Mouse (Mus musculus): ENCODE measurements around the gene Mpv17.

The Mpv17 gene

DNA sequence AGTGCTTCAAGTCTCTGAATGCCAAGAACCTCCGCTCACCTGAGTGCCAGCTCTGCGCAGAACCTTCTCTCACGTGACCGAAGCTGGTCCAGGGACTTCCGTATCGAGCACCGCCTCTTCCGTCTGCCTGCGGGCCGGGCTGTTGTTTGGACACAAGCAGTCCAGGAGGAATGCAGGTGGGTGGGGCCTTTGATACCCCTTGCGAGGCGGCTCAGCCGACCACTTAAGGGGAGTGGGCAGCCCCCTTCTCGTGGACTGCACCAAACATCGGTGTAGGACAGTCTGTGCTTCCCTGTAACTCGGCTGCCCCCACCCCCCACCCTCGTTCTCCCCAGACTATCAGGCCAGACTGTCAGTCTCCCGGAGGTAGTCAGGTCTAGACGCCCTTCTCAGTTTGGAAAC is at the start of gene Mpv17:
Gene Mpv17 (minus strand): TSS at position 100 of the 402 bp plus-strand sequence.
- peak; percentile 96 for DNase-seq (ENCODE audit: low read depth, low spot score)

DNA sequence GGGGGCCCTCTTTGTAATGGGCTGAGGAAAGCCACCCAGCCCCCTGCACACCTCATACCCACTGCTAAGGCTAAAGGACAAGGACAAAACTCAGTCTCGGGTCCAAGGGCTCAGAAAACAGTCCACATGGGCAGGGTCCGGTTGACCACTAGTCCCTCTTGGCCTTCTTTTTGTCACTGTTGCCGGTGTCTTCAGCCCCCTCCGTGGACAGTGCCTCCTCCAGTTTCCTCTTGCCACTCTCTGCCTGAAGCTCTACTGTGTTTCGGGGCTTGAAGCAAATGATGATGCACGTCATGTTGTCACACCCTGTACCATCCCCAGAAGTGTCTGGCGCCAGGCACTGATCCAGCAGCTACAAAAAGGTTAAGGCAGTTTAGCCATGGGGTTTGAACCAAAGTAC is 48.9 kb upstream of the Mpv17 start:
- no peak for DNase-seq (ENCODE audit: low read depth, low spot score)

DNA sequence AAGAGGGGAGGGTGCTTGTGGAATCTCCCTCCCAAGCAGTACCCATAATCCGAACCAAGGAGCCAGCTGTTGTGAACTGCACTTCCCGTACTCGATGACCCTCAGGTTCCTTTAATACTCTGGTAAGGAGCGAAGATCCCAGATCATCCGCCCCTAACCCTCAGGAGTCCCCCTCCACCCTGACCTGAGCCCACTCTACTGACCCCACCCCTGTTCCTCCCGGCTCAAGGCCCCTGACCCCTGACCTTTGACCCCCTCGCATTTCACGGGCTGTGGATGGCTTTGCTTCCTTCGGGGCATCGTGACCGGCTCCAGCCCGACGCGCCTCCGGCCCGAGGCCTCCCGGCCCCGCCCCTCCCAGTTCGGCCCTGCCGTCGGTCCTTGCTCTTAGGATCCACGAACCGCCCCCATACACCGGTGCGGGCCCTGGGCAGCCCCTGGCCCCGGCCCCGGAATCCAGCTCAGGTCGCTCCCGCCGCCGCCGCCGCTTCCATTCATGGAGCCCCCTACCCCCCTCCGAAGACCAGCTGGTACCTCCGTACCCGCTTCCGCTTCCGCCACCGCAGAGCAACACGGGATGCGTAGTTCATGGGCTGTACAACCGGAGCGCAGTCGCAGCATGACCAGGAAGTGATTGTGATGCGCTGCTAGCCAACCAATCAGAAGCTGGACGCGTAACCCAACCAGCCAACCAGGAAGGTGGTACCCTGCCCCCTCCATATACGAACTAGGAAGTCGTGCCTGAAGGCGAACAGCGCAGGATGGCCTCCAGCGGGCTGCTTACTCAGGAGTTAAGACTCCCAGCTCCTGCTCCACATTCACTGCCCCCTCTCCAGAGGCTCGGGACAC is 47.9 kb upstream of the Mpv17 start, which contains the start of gene Zfp513:
Gene Zfp513 (minus strand): TSS at position 562 of the 849 bp plus-strand sequence.
- peak; percentile 100 for DNase-seq (ENCODE audit: low read depth, low spot score)

DNA sequence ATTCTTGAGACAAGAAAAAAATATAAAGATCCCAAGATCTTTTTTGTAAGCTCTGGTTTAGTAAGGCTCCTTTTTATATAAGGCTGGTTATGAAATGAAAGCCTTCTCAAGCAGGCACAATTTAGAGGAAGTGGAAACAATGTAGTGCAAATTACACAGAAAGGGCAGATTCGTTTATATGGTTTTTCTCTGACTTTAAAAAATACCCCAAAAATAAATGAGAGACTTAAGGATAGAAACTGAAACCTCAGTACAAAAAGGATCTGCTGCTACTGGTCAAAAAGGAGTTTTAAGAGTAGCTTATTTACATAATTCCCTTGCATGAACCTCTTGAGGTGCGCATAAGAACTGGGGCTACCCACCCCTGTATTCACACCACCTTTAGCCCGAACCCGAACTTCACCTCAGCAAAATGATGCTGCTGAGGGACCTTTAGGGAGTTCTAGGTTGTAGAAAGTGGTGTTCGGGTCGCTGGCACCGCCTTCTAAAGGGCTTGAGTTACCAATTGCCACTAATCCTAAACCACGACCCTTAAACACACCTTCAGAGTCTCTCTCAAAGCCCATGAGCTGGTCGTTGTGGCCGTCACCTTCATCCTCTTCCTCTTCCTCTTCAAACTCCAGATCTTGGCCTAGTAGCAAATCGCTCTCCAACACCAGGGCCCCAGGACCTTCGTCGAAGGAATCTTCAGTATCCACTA is 47.1 kb upstream of the Mpv17 start:
- no peak for DNase-seq (ENCODE audit: low read depth, low spot score)

DNA sequence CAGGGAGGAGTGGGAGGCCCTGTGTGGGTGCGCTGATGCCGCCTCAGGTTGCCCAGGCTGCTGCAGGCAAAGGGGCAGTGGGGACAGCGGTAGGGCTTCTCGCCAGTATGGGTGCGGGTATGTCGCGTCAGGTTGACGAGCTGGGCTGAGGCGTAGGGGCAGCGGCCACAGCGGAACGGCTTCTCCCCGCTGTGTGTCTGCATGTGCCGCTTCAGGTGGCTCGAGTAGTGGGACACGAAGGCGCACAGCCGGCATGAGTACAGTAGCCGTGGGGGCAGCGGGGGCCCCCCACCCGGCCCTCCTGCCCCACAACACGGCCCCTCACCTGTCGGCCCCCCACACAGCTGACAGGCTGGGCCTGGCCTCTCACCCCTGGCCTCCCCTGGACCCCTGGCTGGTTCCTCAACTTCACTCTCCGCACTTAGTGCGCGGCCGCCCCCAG is 46.3 kb upstream of the Mpv17 start:
- DNase-seq (ENCODE audit: low read depth, low spot score) = no peak

DNA sequence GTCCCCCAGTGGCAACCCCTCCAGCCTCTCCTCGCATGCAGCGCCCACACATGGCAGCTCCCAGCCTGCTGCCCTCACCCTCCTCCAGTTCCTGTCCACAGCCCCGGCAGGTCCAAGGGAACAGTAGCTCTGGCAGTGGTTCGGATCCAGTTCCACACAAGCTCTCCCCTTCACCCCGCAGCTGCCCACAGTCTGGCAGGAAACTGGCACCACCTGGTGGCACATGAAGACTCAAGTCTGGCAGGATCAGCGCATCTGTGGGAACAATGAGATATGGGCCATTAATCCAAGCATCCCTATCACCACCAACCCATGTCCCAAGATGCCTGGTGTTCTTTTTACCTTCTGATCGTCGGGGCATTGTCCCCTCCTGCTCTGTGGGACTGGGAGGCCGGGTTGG is 45.8 kb upstream of the Mpv17 start:
- peak; percentile 45 for DNase-seq (ENCODE audit: low read depth, low spot score)

DNA sequence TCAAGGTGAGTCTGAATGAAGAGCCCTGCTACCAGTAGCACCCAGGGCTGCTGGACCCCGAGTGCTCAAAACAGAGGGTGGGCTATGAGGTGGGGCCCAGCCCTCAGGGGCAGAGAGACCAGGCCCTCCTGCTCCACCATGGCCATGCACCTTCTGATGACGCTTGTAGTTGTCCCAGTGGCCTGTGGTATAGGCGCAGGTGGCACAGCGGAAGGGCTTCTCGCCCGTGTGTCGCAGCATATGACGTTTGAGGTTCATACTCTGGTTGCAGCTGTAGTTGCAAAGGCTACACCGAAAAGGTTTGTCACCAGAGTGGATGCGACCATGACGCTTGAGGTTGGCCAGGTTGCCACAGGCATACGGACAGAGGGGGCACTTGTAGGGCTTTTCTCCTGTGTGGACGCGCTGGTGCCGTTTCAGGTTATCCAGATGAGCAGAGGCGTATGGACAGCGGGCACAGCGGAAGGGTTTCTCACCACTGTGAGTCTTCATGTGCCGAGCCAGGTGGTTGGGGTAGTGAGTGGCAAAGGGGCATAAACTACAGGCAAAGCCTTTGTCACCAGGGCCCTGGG is 45.4 kb upstream of the Mpv17 start:
- DNase-seq (ENCODE audit: low read depth, low spot score) = no peak

DNA sequence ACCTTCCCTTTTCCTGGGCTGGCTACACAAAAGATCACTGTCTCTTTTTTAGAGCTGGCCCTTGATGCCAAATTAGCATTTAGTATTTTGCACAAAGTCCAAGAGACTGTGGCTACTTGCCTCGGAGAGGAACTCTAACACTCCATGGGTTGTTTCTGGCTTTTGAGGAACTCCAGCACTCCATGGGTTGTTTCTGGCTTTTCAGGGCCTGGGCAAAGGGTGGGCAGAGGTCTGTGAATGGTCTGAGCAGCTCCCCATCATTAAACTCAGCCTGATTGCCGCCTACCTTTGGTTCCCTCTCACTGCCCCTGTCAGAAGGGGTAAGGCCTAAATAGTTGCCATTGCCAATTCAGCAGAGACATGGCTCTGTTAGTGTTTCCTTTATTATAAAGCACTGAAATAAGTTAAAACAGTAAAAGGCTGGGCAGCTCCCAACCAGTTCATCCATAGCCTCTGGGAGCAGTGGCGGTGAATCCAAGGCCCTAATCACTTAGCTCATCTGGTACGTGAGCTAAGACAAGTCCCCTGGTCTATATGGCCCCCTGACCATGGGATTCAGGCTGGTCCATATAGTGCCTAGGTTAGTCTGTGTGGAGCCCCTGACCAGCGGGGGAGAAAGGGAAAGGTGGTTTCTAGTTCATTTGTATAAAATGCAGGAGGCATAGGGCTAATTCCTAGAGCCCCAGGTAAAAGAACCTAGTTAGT is 44.7 kb upstream of the Mpv17 start:
- DNase-seq (ENCODE audit: low read depth, low spot score) = no peak

DNA sequence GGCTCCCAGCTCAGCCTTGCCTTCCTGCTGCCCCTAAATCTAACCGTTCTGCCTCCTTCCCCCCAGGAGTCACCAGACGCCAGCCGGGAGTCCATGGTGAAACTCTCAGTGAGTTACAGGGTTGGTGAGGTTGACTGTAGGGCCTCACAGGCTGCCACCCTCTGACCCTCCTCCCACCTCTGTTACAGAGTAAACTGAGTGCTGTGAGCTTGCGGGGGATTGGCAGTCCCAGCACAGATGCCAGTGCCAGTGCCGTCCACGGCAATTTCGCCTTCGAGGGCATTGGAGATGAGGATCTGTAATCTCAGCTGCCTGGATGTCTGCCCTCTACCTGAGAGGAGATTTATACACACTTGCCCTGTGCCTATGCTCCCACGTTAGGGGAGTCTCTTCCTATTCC is 44.1 kb upstream of the Mpv17 start:
- no peak for DNase-seq (ENCODE audit: low read depth, low spot score)

DNA sequence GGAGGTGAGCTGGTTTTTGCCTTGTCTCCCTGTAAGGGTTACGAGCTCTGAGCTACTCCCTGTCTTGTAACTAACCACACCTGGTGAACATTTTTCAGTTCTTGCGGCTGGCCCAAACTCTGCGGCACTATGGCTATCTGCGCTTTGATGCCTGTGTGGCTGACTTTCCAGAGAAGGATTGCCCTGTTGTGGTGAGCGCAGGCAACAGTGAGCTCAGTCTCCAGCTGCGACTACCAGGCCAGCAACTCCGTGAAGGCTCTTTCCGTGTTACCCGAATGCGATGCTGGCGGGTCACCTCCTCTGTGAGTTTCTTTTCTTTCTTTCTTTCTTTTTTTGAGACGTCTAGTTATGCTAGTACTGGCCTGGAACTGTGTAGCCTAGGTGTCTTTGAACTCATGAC is 43.0 kb upstream of the Mpv17 start:
- DNase-seq (ENCODE audit: low read depth, low spot score) = no peak

DNA sequence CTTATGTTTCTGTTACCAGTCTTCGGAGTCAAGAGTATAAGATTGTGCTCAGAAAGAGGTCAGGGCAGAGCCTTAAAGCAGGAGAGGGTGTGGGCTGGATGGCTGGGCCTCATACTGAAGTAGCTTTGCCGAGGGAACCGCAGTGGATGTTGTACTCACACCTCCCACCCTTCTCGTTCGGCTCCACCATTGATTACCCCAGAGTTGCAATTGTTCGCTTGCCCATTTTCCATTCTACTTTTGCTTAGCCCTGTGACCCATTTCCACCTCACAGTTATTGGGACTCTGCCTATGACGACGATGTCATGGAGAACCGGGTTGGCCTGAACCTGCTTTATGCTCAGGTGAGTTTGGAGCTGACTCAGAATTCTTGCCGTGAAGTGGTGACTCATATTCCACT is 42.2 kb upstream of the Mpv17 start:
- no peak for DNase-seq (ENCODE audit: low read depth, low spot score)

DNA sequence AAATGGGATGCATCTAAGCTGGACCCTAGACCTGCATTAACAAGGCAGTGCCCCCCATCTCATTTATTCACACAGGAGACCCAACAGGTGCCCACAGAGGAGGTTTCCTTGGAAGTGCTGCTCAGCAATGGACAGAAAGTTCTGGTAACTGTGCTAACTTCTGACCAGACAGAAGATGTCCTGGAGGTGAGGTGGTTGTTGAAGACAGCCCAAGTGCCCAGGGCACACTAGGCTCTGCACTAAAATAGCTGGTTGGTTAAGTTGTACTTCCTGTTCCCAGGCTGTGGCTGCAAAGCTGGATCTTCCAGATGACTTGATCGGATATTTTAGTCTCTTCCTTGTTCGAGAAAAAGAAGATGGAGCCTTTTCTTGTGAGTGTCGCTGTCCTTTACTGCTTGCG is 41.6 kb upstream of the Mpv17 start:
- no peak for DNase-seq (ENCODE audit: low read depth, low spot score)

DNA sequence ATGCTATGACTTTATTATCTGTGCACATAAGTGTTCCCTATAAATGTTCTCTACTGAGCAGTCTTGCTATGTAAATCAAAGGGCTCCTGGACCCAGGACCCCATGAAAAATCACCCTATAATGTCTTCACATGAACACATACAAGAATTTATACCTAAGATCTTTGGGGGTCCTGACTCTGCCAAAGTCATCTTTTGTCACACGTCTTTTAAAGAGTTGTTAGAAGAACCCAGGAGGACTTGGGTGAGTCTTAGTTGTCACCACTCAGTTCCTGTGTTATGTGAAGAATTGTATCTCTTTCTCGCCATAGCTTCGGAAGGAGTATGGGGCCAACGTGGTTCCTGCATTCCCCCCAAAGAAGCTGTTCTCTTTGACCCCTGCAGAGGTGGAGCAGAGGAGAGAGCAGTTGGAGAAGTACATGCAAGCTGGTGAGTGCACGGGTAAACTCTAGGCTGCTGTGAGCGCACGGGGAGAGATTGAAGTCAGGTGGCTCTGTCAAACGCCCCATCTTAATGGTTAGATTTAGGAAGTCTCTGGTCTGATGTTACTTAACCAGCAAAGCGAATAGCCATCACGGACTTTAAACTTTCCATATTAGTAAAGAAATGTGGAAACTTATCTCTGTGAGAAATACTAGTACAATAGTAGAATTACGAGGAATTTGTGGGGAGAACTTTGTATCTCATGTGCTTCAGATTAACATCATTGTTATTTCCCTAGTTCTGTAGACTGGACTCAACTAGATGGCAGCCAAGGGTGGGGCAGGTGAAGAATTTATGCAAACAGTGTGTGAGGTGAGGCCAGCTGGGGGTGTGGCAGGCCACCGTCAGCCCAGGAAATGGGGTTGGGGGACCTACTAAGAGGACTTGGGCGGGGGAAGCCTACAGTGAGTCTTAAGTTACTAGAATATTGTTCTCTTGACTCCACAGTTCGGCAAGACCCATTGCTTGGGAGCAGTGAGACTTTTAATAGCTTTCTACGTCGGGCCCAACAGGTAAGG is 40.7 kb upstream of the Mpv17 start:
- no peak for DNase-seq (ENCODE audit: low read depth, low spot score)

DNA sequence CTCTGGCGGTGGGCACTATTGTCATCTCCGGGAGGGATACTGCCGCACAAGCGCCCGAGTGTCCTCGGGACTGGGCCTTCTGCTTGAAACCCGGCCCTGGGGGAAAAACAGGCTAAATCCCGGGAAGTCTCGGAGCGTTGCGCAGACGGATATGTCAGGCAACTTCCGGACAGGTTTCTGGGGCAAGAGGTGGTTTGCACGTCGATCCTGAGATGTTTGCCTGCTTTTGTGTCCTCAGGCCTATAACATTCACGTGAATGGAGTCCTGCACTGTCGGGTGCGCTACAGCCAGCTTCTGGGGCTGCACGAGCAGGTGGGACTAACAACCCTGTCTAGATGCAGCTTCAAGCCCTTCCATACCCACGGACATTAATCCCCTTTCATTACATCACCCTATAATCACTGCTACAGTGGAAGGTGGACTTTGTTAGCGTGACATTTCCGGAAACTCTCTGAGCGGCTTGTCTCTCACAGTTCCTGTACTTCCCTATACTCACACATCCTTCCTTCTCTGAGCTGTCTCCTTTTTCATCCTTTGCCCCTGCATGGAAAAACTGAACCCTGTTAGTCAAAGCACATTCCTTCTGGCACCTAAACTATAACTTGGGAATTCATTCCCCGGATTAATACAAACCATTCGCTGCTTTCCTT is 39.7 kb upstream of the Mpv17 start:
- DNase-seq (ENCODE audit: low read depth, low spot score) = peak; percentile 29

DNA sequence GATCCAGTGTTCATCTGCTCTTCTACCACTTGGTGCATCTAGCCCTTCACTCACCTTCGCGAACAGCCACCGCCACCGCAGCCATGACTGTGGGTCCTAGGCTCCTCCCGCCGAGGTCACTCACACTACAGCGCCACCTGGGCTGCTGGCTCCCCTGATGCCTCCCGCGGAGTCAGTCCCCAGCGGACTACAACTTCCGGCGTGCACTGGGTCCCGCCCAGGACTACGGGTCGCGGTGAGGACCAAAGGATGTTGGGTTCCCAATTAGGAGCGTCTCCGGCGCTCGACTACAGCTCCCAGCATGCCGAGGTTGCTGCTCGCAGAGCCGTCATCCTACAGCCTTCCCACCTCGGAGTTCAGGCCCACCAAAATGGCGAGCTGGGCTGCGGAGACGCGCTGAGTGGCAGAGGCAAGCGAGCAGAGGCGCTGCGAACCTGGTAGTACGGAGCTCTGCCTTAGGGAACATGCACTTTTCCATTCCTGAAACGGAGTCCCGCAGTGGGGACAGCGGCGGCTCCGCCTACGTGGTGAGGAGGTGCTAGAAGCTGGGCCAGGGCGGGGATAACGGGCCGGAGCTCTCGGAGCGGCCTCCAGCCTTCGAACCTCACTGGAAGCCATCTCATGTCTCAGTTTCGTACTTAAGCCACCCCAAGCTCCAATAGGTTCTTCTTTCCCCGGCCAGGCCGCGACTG is 39.0 kb upstream of the Mpv17 start, which contains the start of the genes Snx17 and Eif2b4:
Gene Snx17 (plus strand): TSS at position 289 of the 692 bp plus-strand sequence.
Gene Eif2b4 (minus strand): TSS at position 492 of the 692 bp plus-strand sequence.
- DNase-seq (ENCODE audit: low read depth, low spot score) = peak; percentile 100

DNA sequence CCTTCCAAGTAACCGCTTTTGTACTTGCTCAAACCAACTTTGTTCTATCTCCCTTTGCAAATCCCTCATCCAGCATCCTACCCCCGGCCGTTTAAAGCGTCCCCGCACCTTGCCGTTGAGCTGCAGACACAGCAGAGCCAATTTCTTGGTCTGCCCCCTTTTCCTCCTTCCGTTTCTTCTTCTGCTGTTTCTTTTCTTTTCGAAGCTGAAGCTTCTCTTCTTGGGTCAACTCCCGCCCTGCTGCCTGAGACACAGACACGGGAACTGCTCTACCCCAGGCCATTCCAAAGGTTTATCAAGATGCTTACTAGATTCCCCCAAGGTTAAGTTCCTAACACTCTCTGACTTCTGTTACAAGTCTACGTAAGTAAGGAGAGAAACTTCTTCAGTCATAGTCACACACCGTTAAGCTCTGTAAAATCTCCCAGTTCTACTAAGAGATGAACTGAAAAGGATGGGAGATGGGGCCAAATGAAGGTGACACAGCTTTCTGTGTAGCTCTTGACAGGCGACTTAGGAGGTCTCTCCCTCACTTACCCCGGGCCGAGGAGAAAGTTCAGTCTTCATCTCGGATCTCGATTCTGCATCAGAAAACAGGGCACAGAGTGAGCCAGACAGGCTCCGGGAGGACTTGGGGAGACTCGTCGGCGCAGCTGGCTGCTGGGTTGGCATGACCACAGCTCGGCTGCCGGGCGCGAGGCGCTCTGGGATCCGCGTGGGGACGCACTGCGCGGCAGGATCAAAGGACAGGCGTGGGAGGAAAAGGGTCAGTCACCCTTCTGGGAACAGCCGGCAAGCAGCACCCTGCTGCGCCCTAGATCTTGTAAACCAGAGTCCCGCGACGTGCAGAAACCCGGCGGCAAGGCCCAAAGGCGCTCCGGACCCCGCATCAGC is 38.2 kb upstream of the Mpv17 start:
- peak; percentile 81 for DNase-seq (ENCODE audit: low read depth, low spot score)

DNA sequence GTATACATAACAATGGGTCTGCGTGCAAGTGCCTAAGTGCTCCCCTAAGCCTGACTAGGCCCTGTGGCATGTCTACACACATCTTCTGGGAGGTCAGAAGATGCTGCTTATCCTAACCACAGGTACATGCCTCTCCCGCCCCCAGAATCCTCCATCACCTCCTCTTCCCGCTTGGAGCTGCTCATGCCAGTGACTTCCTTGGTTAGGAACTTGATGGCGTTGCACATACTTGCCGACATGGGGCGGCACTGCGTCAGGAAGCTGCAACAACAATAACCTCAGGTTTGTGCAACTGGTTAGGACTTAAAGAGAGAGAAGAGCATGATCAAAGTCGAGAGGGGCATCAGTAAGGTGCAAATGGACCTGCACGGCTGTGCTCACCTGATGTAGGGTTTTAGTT is 36.1 kb upstream of the Mpv17 start:
- DNase-seq (ENCODE audit: low read depth, low spot score) = no peak

DNA sequence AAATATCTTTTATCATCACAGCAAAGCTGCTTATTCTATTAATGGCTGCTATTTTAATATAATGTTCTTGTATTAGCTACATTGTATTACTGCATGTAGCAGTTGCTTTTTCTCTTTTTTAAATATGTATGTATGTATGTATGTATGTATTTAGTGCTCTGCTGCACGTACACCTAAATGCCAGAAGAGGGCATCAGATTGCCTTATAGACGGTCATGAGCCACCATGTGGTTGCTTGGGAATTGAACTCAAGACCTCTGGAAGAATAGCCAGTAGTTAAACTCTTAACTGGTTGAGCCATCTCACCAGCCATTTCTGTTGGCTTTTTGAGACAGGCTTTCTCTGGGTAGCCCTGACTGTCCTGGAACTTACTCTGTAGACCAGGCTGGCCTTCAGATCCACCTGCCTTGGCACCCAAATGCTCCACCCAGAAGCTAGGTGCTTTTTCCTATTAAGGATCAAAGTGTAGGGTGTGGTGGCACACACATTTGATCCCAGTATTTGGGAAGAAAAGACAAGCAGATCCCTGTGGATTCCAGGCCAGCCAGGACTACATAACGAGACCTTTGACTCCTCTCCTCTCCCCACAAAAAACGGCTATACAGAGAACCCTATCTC is 34.3 kb upstream of the Mpv17 start:
- DNase-seq (ENCODE audit: low read depth, low spot score) = no peak

Data from brain, adult 2 months (tissue).